Mouse (Mus musculus): ENCODE data around the gene Fbxl16.

GRCm38 (mm10) chr17:25783861-25784574 is 24.9 kb upstream of the Fbxl16 start:
- TF ChIP-seq POLR2A (IDR thresholded peaks at IDR 0.05; ENCODE audit: insufficient read length, low read depth): no peak
- no peak for TF ChIP-seq TCF3 (IDR thresholded peaks at IDR 0.05; ENCODE audit: insufficient read length, low read depth)

Measured in myocyte (in vitro differentiated cells).